Mouse (Mus musculus): ENCODE data around the gene Wnt9a. TPM values are rescaled to one million over a fixed set of nuclear protein-coding genes. Genes with fewer than 3 reads are reported as not detected.
"Not testable (repeated sequence)": the region's sequence is repeated elsewhere in the genome, so short reads cannot be mapped to it uniquely, and the experiment has no call there.

Gene Wnt9a
- polyA plus RNA-seq, 1 experiment from 2014 or later: 14.0 TPM

GRCm38 (mm10) chr11:59342956-59343355, 36.2 kb downstream of the Wnt9a start:
- peaks cover 16% of the 10 kb centered on the region for H3K4me1 ChIP-seq
- no peak overlapping the region for H3K9ac ChIP-seq
- WGBS: 71% methylated on average over 5 of the region's 5 CpGs
- no peaks in the 10 kb centered on the region for H3K9me3 ChIP-seq
- no peak overlapping the region for H3K4me3 ChIP-seq
- no peaks in the 10 kb centered on the region for H3K27me3 ChIP-seq
- no peak for ATAC-seq (ENCODE audit: insufficient number of reproducible peaks, low FRiP score, low TSS enrichment, low read depth)
- H3K36me3 ChIP-seq: no peaks in the 10 kb centered on the region
- H3K4me2 ChIP-seq: no peak overlapping the region
- H3K27ac ChIP-seq: no peak overlapping the region

- no peaks in the 10 kb centered on the region for H3K27me3 ChIP-seq
- H3K27ac ChIP-seq: peak overlapping the region; percentile 62
- H3K4me2 ChIP-seq: no peak overlapping the region
- no peak overlapping the region for H3K9ac ChIP-seq
- H3K36me3 ChIP-seq: no peaks in the 10 kb centered on the region
- H3K4me1 ChIP-seq: peaks cover 26% of the 10 kb centered on the region
- WGBS: 58% methylated on average over 11 of the region's 11 CpGs
- no peak overlapping the region for H3K4me3 ChIP-seq
- peak; percentile 60; the same call in 1 of the 2 replicates for ATAC-seq (ENCODE audit: insufficient number of reproducible peaks, low FRiP score, low TSS enrichment, low read depth)
- no peaks in the 10 kb centered on the region for H3K9me3 ChIP-seq
These were observed 39.6 kb downstream of the Wnt9a start for GRCm38 (mm10) chr11:59346166-59346910.

GRCm38 (mm10) chr11:59350326-59350725, 43.6 kb downstream of the Wnt9a start:
- Histone ChIP-seq H3K4me1 (peaks cover 26% of the 10 kb centered on the region), H3K4me3 (no peak overlapping the region), H3K9ac (no peak overlapping the region), H3K27me3 (no peaks in the 10 kb centered on the region), H3K36me3 (no peaks in the 10 kb centered on the region), H3K4me2 (no peak overlapping the region), H3K27ac (peak overlapping the region; percentile 47), H3K9me3 (no peaks in the 10 kb centered on the region)
- WGBS: 60% methylated on average over 2 of the region's 2 CpGs
- no peak for ATAC-seq (ENCODE audit: insufficient number of reproducible peaks, low FRiP score, low TSS enrichment, low read depth)

GRCm38 (mm10) chr11:59354793-59355192, 48.1 kb downstream of the Wnt9a start:
- WGBS: 78% methylated on average over 4 of the region's 4 CpGs

GRCm38 (mm10) chr11:59356874-59357289, 50.2 kb downstream of the Wnt9a start:
- no peaks in the 10 kb centered on the region for H3K9me3 ChIP-seq
- H3K36me3 ChIP-seq: no peaks in the 10 kb centered on the region
- H3K4me1 ChIP-seq: peaks cover 15% of the 10 kb centered on the region
- H3K9ac ChIP-seq: no peak overlapping the region
- H3K27ac ChIP-seq: peak overlapping the region; percentile 54; the same call in 1 of the 2 replicates
- 12% methylated on average over 11 of the region's 11 CpGs for WGBS
- peak overlapping the region; percentile 19; the same call in 1 of the 2 replicates for H3K4me2 ChIP-seq
- ATAC-seq (ENCODE audit: insufficient number of reproducible peaks, low FRiP score, low TSS enrichment, low read depth): peak; percentile 31; the same call in 1 of the 2 replicates
- no peak overlapping the region for H3K4me3 ChIP-seq
- H3K27me3 ChIP-seq: no peaks in the 10 kb centered on the region

More at GRCm38 (mm10) chr11:59354793-59355192, 48.1 kb downstream of the Wnt9a start:
- H3K9ac ChIP-seq: no peak overlapping the region
- no peak overlapping the region for H3K4me3 ChIP-seq
- H3K9me3 ChIP-seq: no peaks in the 10 kb centered on the region
- H3K27ac ChIP-seq: no peak overlapping the region
- H3K4me1 ChIP-seq: peaks cover 20% of the 10 kb centered on the region
- H3K4me2 ChIP-seq: no peak overlapping the region
- no peaks in the 10 kb centered on the region for H3K36me3 ChIP-seq
- ATAC-seq (ENCODE audit: insufficient number of reproducible peaks, low FRiP score, low TSS enrichment, low read depth): no peak
- no peaks in the 10 kb centered on the region for H3K27me3 ChIP-seq

GRCm38 (mm10) chr11:59361291-59361690, 54.6 kb downstream of the Wnt9a start:
- Histone ChIP-seq H3K27me3 (no peaks in the 10 kb centered on the region), H3K4me1 (peaks cover 53% of the 10 kb centered on the region), H3K9me3 (no peaks in the 10 kb centered on the region), H3K27ac (no peak overlapping the region), H3K36me3 (no peaks in the 10 kb centered on the region), H3K4me3 (no peak overlapping the region), H3K4me2 (no peak overlapping the region), H3K9ac (no peak overlapping the region)
- no peak for ATAC-seq (ENCODE audit: insufficient number of reproducible peaks, low FRiP score, low TSS enrichment, low read depth)
- WGBS: 82% methylated on average over 9 of the region's 9 CpGs

GRCm38 (mm10) chr11:59364007-59364406, 57.3 kb downstream of the Wnt9a start:
- no peak overlapping the region for H3K4me3 ChIP-seq
- no peaks in the 10 kb centered on the region for H3K27me3 ChIP-seq
- peak overlapping the region; percentile 17; the same call in 1 of the 2 replicates for H3K4me2 ChIP-seq
- peak overlapping the region; percentile 92 for H3K27ac ChIP-seq
- H3K36me3 ChIP-seq: no peaks in the 10 kb centered on the region
- WGBS: 25% methylated on average over 9 of the region's 9 CpGs
- no peaks in the 10 kb centered on the region for H3K9me3 ChIP-seq
- H3K4me1 ChIP-seq: peaks cover 48% of the 10 kb centered on the region
- no peak overlapping the region for H3K9ac ChIP-seq
- peak; percentile 81 for ATAC-seq (ENCODE audit: insufficient number of reproducible peaks, low FRiP score, low TSS enrichment, low read depth)

GRCm38 (mm10) chr11:59364417-59364816, 57.7 kb downstream of the Wnt9a start:
- WGBS: 15% methylated on average over 3 of the region's 3 CpGs

GRCm38 (mm10) chr11:59366031-59366430, 59.3 kb downstream of the Wnt9a start:
- Histone ChIP-seq H3K9me3 (no peaks in the 10 kb centered on the region), H3K27ac (peak overlapping the region; percentile 92), H3K27me3 (no peaks in the 10 kb centered on the region), H3K4me3 (no peak overlapping the region), H3K4me1 (peaks cover 48% of the 10 kb centered on the region), H3K36me3 (no peaks in the 10 kb centered on the region), H3K9ac (no peak overlapping the region), H3K4me2 (no peak overlapping the region)
- no peak for ATAC-seq (ENCODE audit: insufficient number of reproducible peaks, low FRiP score, low TSS enrichment, low read depth)
- 36% methylated on average over 3 of the region's 3 CpGs for WGBS

More at GRCm38 (mm10) chr11:59364417-59364816, 57.7 kb downstream of the Wnt9a start:
- H3K4me1 ChIP-seq: peaks cover 48% of the 10 kb centered on the region
- H3K9me3 ChIP-seq: no peaks in the 10 kb centered on the region
- 0 out of 2 replicates have a peak overlapping the region, but pooled peaks have one; percentile 17 for H3K4me2 ChIP-seq
- no peak overlapping the region for H3K4me3 ChIP-seq
- H3K9ac ChIP-seq: no peak overlapping the region
- H3K36me3 ChIP-seq: no peaks in the 10 kb centered on the region
- peak overlapping the region; percentile 92 for H3K27ac ChIP-seq
- peak; percentile 90 for ATAC-seq (ENCODE audit: insufficient number of reproducible peaks, low FRiP score, low TSS enrichment, low read depth)
- H3K27me3 ChIP-seq: no peaks in the 10 kb centered on the region

- Histone ChIP-seq H3K9ac (no peak overlapping the region), H3K9me3 (no peaks in the 10 kb centered on the region), H3K36me3 (no peaks in the 10 kb centered on the region), H3K4me1 (peaks cover 46% of the 10 kb centered on the region), H3K4me2 (no peak overlapping the region), H3K4me3 (no peak overlapping the region), H3K27ac (peak overlapping the region; percentile 63), H3K27me3 (no peaks in the 10 kb centered on the region)
- ATAC-seq (ENCODE audit: insufficient number of reproducible peaks, low FRiP score, low TSS enrichment, low read depth): no peak
- WGBS: 31% methylated on average over 3 of the region's 3 CpGs
These were observed 59.9 kb downstream of the Wnt9a start for GRCm38 (mm10) chr11:59366633-59367032.

GRCm38 (mm10) chr11:59367955-59368354, 61.2 kb downstream of the Wnt9a start:
- H3K4me3 ChIP-seq; H3K27ac ChIP-seq; H3K9me3 ChIP-seq; H3K36me3 ChIP-seq; H3K9ac ChIP-seq; H3K4me2 ChIP-seq; H3K27me3 ChIP-seq; ATAC-seq (ENCODE audit: insufficient number of reproducible peaks, low FRiP score, low TSS enrichment, low read depth): not testable (repeated sequence)
- 85% methylated on average over 4 of the region's 4 CpGs for WGBS
- H3K4me1 ChIP-seq: peaks cover 33% of the 10 kb centered on the region

GRCm38 (mm10) chr11:59369848-59370247, 63.1 kb downstream of the Wnt9a start:
- H3K4me2 ChIP-seq: no peak overlapping the region
- H3K9me3 ChIP-seq: no peaks in the 10 kb centered on the region
- H3K27ac ChIP-seq: no peak overlapping the region
- H3K27me3 ChIP-seq: 0 out of 2 replicates have a peak, but pooled peaks cover 4% of the 10 kb centered on the region
- H3K4me1 ChIP-seq: peaks cover 19% of the 10 kb centered on the region
- H3K36me3 ChIP-seq: no peaks in the 10 kb centered on the region
- ATAC-seq (ENCODE audit: insufficient number of reproducible peaks, low FRiP score, low TSS enrichment, low read depth): no peak
- 71% methylated on average over 11 of the region's 11 CpGs for WGBS
- no peak overlapping the region for H3K9ac ChIP-seq
- no peak overlapping the region for H3K4me3 ChIP-seq

Data from limb, embryonic 15.5 days (tissue).